Mouse (Mus musculus): ENCODE results near the gene Hrct1. TPM values are rescaled to one million over a fixed set of nuclear protein-coding genes. Genes with fewer than 3 reads are reported as not detected.

The Hrct1 gene
- total and polyA plus RNA-seq, 2 experiments from 2014 or later: 1.0 to 1.7 TPM

DNA sequence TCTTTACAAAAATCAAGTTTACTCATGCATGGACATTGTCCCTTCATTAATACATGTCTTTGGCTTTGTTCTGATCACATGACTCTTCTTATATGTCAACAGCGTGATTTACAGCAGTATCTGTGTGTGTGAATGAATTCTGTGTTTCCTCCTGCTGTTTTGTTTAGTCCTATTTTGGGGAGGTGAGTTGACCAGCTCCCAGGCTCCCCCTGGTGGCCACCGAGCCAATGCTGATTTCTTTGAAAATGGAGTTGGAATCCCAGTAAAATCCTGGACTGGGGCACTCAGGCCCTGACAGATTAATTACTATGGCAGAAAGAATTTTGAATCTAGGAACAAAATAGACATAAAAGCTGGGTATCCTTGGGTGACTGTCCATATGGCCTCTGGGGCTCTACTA lies 15.2 kb upstream of the Hrct1 start:
- WGBS: 1% methylated on average over 2 of the region's 2 CpGs
- H3K9me3 ChIP-seq (ENCODE audit: low read length): no peaks in the 10 kb centered on the region

GRCm38 (mm10) chr4:43713652-43714219 lies 13.3 kb upstream of the Hrct1 start:
- ATAC-seq (no peak), DNase-seq (no peak)
- no peak overlapping the region for H3K9ac ChIP-seq
- no peaks in the 10 kb centered on the region for H3K4me1 ChIP-seq (ENCODE audit: insufficient read depth)
- H3K27me3 ChIP-seq (ENCODE audit: insufficient read depth, low read length): no peaks in the 10 kb centered on the region
- WGBS: 30% methylated on average over 7 of the region's 7 CpGs
- TF ChIP-seq CTCF (IDR thresholded peaks at IDR 0.05; ENCODE audit: low read depth): no peak
- H3K27ac ChIP-seq (ENCODE audit: low read depth, low read length): no peak overlapping the region
- H3K9me3 ChIP-seq (ENCODE audit: low read length): no peaks in the 10 kb centered on the region
- H3K4me3 ChIP-seq (ENCODE audit: low read depth, low read length): no peak overlapping the region
- no peaks in the 10 kb centered on the region for H3K36me3 ChIP-seq (ENCODE audit: insufficient read depth)
- no peak overlapping the region for H3K4me2 ChIP-seq (ENCODE audit: low read depth)

More for the DNA sequence above, 15.2 kb upstream of the Hrct1 start:
- peak; percentile 81 for TF ChIP-seq CTCF (IDR thresholded peaks at IDR 0.05; ENCODE audit: low read depth)
- no peak overlapping the region for H3K27ac ChIP-seq (ENCODE audit: low read depth, low read length)
- no peaks in the 10 kb centered on the region for H3K4me1 ChIP-seq (ENCODE audit: insufficient read depth)
- no peak overlapping the region for H3K4me2 ChIP-seq (ENCODE audit: low read depth)
- DNase-seq (peak; percentile 64), ATAC-seq (no peak)
- H3K27me3 ChIP-seq (ENCODE audit: insufficient read depth, low read length): no peaks in the 10 kb centered on the region
- H3K4me3 ChIP-seq (ENCODE audit: low read depth, low read length): no peak overlapping the region
- H3K36me3 ChIP-seq (ENCODE audit: insufficient read depth): no peaks in the 10 kb centered on the region
- H3K9ac ChIP-seq: no peak overlapping the region

DNA sequence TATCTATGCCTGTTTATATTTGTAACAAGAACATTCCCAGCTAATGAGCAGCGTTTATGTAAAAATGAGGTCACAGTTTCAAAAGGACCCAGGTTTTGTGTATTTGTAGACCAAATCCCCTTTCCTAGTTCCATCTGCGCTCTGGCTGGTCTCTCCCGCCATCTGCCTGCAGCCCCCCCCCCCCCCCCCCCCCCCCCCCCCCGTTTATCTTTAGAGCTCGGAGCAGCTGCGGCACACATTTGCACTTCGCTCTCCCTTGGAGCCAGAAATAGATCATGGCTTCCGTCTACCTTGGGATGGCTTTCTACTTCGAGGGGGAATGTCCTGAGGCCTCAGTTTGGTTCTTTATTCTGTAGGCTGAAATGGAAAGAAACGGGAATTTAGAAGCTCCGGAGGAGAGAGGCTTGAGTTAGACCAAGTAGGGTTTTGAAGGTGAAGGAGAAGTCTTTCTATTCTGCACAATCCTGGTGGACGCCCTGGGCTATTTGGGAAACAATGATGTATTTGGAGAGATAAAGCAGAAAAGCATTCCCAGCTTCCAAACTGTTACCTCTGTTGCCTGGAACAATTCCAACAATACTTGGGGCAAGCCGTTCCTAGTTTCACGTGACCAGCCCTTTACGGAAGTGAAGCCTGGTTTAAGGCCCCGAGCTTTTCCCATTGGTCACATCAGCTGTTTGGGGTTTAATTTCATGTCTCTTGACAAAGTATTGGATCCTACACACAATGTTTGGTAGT lies 6.3 kb upstream of the Hrct1 start:
- Histone ChIP-seq H3K27ac (ENCODE audit: low read depth, low read length) (peak overlapping the region; percentile 45; the same call in 1 of the 2 replicates), H3K27me3 (ENCODE audit: insufficient read depth, low read length) (no peaks in the 10 kb centered on the region), H3K4me3 (ENCODE audit: low read depth, low read length) (no peak overlapping the region), H3K9ac (no peak overlapping the region), H3K4me1 (ENCODE audit: insufficient read depth) (no peaks in the 10 kb centered on the region), H3K9me3 (ENCODE audit: low read length) (no peaks in the 10 kb centered on the region), H3K4me2 (ENCODE audit: low read depth) (no peak overlapping the region), H3K36me3 (ENCODE audit: insufficient read depth) (no peaks in the 10 kb centered on the region)
- no peak for TF ChIP-seq CTCF (IDR thresholded peaks at IDR 0.05; ENCODE audit: low read depth)
- ATAC-seq (peak; percentile 82), DNase-seq (peak; percentile 46)
- 33% methylated on average over 15 of the region's 16 CpGs for WGBS

DNA sequence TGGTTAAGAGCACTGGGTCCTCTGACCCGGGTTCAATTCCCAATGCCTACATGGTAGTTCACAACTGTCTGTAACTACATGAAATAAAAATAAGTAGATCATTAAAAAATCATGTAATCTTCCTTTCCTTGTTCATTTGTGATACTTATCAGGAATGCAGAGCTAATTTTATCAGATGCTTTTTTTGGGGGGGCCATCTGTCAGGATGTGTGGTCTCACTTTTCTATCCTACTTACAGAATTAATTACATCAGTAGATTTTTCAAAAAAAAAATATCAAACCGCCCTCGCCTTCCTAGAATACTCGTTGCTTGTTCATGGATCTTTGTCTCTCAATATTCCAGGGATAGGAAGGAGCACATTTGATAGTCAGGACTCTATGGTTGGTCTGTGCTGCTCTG lies 4.8 kb upstream of the Hrct1 start:
- no peak for ATAC-seq
- Histone ChIP-seq H3K27ac (ENCODE audit: low read depth, low read length) (peak overlapping the region; percentile 54; the same call in 1 of the 2 replicates), H3K9ac (no peak overlapping the region), H3K27me3 (ENCODE audit: insufficient read depth, low read length) (no peaks in the 10 kb centered on the region), H3K9me3 (ENCODE audit: low read length) (no peaks in the 10 kb centered on the region), H3K4me2 (ENCODE audit: low read depth) (no peak overlapping the region), H3K36me3 (ENCODE audit: insufficient read depth) (no peaks in the 10 kb centered on the region), H3K4me1 (ENCODE audit: insufficient read depth) (no peaks in the 10 kb centered on the region), H3K4me3 (ENCODE audit: low read depth, low read length) (no peak overlapping the region)
- no peak for DNase-seq
- 73% methylated on average over 4 of the region's 4 CpGs for WGBS
- no peak for TF ChIP-seq CTCF (IDR thresholded peaks at IDR 0.05; ENCODE audit: low read depth)

GRCm38 (mm10) chr4:43724764-43725163 lies 2.2 kb upstream of the Hrct1 start:
- DNase-seq: no peak
- ATAC-seq: no peak
- Histone ChIP-seq H3K9me3 (ENCODE audit: low read length) (no peaks in the 10 kb centered on the region), H3K36me3 (ENCODE audit: insufficient read depth) (no peaks in the 10 kb centered on the region), H3K4me2 (ENCODE audit: low read depth) (no peak overlapping the region), H3K4me3 (ENCODE audit: low read depth, low read length) (no peak overlapping the region), H3K27ac (ENCODE audit: low read depth, low read length) (no peak overlapping the region), H3K4me1 (ENCODE audit: insufficient read depth) (no peaks in the 10 kb centered on the region), H3K9ac (no peak overlapping the region), H3K27me3 (ENCODE audit: insufficient read depth, low read length) (no peaks in the 10 kb centered on the region)
- WGBS: 52% methylated on average over 1 of the region's 1 CpGs
- TF ChIP-seq CTCF (IDR thresholded peaks at IDR 0.05; ENCODE audit: low read depth): peak; percentile 67

DNA sequence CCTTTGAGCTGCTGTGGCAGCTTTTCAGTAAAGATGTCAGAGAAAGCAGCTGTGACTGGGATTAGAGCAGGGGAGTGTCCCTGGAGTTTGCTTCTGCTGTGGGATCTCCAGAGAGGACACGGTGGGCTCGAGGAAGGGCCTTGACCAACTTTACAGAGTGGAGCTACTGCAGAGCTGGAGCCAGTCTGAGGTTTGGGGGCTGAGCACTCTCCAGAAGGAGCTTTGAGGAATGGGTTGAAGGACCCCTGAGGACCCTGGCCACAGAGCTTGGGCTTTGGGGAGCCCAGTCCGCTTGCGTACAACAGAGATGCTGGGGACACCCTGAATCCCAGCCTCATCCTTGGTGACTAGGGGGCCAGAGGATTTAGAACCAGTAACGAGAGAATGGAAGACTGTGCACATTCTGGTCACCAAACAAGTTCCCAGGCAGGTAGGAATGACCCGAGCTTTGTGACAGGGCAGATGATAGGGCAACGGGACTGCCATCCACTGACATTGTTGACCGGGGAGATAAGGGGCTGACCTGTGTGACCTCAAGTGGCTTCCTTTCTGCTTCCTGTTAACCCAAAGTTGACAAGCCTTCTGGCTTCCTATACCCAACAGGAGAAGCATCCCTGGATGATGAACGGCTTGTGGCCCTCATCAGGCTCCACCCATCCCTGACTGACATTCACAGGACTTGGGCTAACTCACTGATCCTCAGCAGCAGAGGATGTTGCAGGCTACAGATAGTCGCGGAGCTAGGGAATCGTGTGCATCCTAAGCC lies 577 bp upstream of the Hrct1 start:
- Histone ChIP-seq H3K4me2 (ENCODE audit: low read depth) (no peak overlapping the region), H3K4me1 (ENCODE audit: insufficient read depth) (no peaks in the 10 kb centered on the region), H3K9me3 (ENCODE audit: low read length) (no peaks in the 10 kb centered on the region), H3K9ac (no peak overlapping the region), H3K4me3 (ENCODE audit: low read depth, low read length) (no peak overlapping the region), H3K27ac (ENCODE audit: low read depth, low read length) (no peak overlapping the region), H3K36me3 (ENCODE audit: insufficient read depth) (no peaks in the 10 kb centered on the region), H3K27me3 (ENCODE audit: insufficient read depth, low read length) (no peaks in the 10 kb centered on the region)
- DNase-seq (no peak), ATAC-seq (no peak)
- no peak for TF ChIP-seq CTCF (IDR thresholded peaks at IDR 0.05; ENCODE audit: low read depth)
- WGBS: 80% methylated on average over 12 of the region's 12 CpGs
